Mouse (Mus musculus): ENCODE results near the gene Tmem106c. TPM values are rescaled to one million over a fixed set of nuclear protein-coding genes. Genes with fewer than 3 reads are reported as not detected.

Gene Tmem106c
- polyA plus RNA-seq, 1 experiment from 2014 or later: 36.0 TPM

DNA sequence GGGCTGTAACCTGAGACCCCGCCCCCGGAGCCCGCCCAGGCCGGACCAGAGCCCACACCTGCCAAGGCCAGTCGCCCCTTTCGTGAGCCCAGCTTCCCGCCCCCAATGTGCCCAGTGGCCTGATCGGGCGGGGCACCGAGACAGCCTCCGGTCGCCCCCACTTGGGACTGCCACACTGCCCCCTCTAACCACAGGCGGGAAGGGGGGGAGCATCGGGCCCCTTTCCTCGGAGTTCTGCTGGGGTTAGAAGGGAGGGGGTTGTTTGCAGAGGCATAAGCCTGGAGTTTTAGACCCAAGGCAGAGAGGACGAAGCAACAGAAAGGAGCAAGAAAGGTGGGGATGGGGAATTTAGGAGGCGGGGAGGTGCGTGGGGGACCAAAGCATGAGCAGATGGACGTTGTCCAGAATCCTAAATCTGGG is 40.8 kb downstream of the Tmem106c start:
- Histone ChIP-seq H3K36me3 (replicated peaks) (peaks cover 8% of the 10 kb centered on the region), H3K4me1 (peaks cover 59% of the 10 kb centered on the region), H3K9me3 (no peaks in the 10 kb centered on the region), H3K27me3 (replicated peaks; ENCODE audit: low read depth, poor library complexity, severe bottlenecking) (peaks cover 34% of the 10 kb centered on the region), H3K27ac (replicated peaks) (peak overlapping the region; percentile 97), H3K4me3 (peak overlapping the region; percentile 84)
- WGBS: 1% methylated on average over 19 of the region's 19 CpGs
- no peak for DNase-seq (ENCODE audit: low spot score)

DNA sequence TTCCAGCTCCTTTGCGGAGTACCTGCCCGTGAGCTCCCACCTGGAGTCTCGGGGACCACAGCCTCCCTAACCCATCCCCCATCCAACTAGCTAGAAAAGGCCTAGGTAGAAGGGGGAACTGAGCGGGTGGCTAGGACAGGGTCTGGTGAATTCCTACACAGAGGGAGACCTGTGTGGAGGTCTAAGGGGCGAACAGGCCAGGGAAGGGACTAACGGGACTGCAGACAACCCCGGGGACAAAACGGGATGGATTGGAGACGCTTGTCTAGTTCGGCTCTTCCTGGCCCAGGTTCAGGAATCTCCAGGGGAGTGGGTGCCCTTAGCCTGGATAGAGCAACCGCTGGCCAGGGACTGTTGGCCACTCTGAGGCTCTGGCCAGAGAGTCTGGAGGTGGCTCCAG is 41.2 kb downstream of the Tmem106c start:
- H3K36me3 ChIP-seq (replicated peaks): peaks cover 4% of the 10 kb centered on the region
- peak overlapping the region; percentile 84 for H3K4me3 ChIP-seq
- WGBS: 5% methylated on average over 11 of the region's 11 CpGs
- H3K27me3 ChIP-seq (replicated peaks; ENCODE audit: low read depth, poor library complexity, severe bottlenecking): peaks cover 30% of the 10 kb centered on the region
- no peaks in the 10 kb centered on the region for H3K9me3 ChIP-seq
- peak; percentile 42 for DNase-seq (ENCODE audit: low spot score)
- H3K4me1 ChIP-seq: peaks cover 54% of the 10 kb centered on the region
- peak overlapping the region; percentile 97 for H3K27ac ChIP-seq (replicated peaks)

DNA sequence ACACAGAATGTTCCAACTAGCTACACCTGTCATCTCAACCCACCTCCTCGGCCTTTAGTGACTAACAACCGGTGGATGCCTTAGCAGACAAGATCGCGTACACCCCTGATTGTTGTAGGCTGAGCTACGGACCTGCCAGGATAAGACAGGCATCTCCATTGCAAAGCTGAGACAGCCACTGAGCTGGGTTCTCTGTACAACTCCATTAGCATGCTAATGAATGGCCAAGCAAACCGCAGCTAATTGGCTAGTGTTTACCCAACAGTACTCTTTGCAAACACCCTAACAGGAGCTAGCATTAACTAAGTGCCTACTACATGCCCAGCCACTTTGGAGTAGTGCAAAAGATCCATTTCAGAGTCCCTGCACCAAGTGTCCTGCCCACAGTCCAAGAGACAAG is 48.8 kb downstream of the Tmem106c start:
- no peaks in the 10 kb centered on the region for H3K36me3 ChIP-seq (replicated peaks)
- 63% methylated on average over 6 of the region's 6 CpGs for WGBS
- no peak overlapping the region for H3K27ac ChIP-seq (replicated peaks)
- DNase-seq (ENCODE audit: low spot score): no peak
- H3K4me1 ChIP-seq: peaks cover 8% of the 10 kb centered on the region
- peaks cover 18% of the 10 kb centered on the region for H3K27me3 ChIP-seq (replicated peaks; ENCODE audit: low read depth, poor library complexity, severe bottlenecking)
- H3K4me3 ChIP-seq: no peak overlapping the region
- H3K9me3 ChIP-seq: no peaks in the 10 kb centered on the region

DNA sequence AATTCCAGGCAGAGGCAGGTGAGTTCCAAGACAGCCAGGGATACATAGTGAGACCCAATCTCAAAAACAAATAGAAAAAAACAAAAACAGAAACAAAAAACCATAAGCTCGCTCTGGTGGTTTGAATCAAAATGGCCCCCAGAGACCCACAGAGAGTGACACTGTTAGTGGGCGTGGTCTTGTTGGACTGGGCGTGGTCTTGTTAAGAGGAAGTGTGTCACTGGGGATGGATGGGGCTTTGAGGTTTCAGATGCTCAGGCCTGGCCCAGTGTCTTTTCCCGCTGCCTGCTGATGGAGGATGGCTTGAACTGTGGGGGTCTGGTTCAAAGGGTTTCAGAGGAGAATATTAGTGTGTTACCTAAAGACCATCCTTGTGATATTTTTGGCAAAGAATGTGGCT is 53.9 kb downstream of the Tmem106c start:
- Histone ChIP-seq H3K27ac (replicated peaks) (no peak overlapping the region), H3K36me3 (replicated peaks) (no peaks in the 10 kb centered on the region), H3K27me3 (replicated peaks; ENCODE audit: low read depth, poor library complexity, severe bottlenecking) (no peaks in the 10 kb centered on the region), H3K4me3 (no peak overlapping the region), H3K9me3 (no peaks in the 10 kb centered on the region), H3K4me1 (peaks cover 20% of the 10 kb centered on the region)
- no peak for DNase-seq (ENCODE audit: low spot score)
- WGBS: 80% methylated on average over 4 of the region's 4 CpGs

DNA sequence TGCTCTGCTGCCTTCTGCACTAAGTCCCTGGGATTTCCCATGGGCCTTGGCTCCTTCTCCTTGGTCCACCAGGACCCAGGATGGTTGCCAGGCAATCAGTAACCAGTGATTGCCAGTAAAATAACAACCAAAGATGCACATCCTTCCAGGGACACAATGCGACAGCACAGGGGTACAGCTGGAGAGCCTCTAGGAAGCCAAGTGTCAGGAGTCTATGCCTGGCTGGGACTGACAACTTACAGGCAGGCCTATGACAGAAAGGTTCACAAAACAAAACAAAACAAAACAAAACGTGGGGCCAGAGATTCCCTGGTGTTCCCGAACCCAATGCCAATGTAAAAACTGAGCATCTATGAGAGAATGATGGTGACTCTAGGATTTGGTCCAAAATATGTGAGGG is 55.0 kb downstream of the Tmem106c start:
- no peaks in the 10 kb centered on the region for H3K9me3 ChIP-seq
- no peak overlapping the region for H3K27ac ChIP-seq (replicated peaks)
- peaks cover 25% of the 10 kb centered on the region for H3K4me1 ChIP-seq
- no peaks in the 10 kb centered on the region for H3K27me3 ChIP-seq (replicated peaks; ENCODE audit: low read depth, poor library complexity, severe bottlenecking)
- DNase-seq (ENCODE audit: low spot score): no peak
- WGBS: 80% methylated on average over 3 of the region's 3 CpGs
- no peaks in the 10 kb centered on the region for H3K36me3 ChIP-seq (replicated peaks)
- H3K4me3 ChIP-seq: no peak overlapping the region

Other genes starting within 250 kb of the Tmem106c start
- 0.06 TPM in 1 of 2 replicates, not detected in the other for gene Endou, start 232.9 kb upstream of the Tmem106c start, polyA plus RNA-seq (2016; fragmentation: Nextera tagmentation; extraction: Ambion mirVana)
- gene Rapgef3, start 196.2 kb upstream of the Tmem106c start, polyA plus RNA-seq (2016; fragmentation: Nextera tagmentation; extraction: Ambion mirVana): 5.5 and 5.9 TPM in 2 replicates
- 17.8 and 18.9 TPM in 2 replicates for gene Slc48a1, start 185.7 kb upstream of the Tmem106c start, polyA plus RNA-seq (2016; fragmentation: Nextera tagmentation; extraction: Ambion mirVana)
- 26.6 and 30.2 TPM in 2 replicates for gene Hdac7, start 119.7 kb upstream of the Tmem106c start, polyA plus RNA-seq (2016; fragmentation: Nextera tagmentation; extraction: Ambion mirVana)
- 0.59 and 0.82 TPM in 2 replicates for gene Vdr, start 53.6 kb upstream of the Tmem106c start, polyA plus RNA-seq (2016; fragmentation: Nextera tagmentation; extraction: Ambion mirVana)
- 271 and 282 TPM in 2 replicates for gene Col2a1, start 40.5 kb downstream of the Tmem106c start, polyA plus RNA-seq (2016; fragmentation: Nextera tagmentation; extraction: Ambion mirVana)
- 36.6 and 39.8 TPM in 2 replicates for gene Pfkm, start 128.4 kb downstream of the Tmem106c start, polyA plus RNA-seq (2016; fragmentation: Nextera tagmentation; extraction: Ambion mirVana)
- gene Senp1, start 129.5 kb downstream of the Tmem106c start, polyA plus RNA-seq (2016; fragmentation: Nextera tagmentation; extraction: Ambion mirVana): 46.6 and 47.3 TPM in 2 replicates
- 38.0 and 43.2 TPM in 2 replicates for gene Asb8, start 201.4 kb downstream of the Tmem106c start, polyA plus RNA-seq (2016; fragmentation: Nextera tagmentation; extraction: Ambion mirVana)
- gene Ccdc184, start 203.0 kb downstream of the Tmem106c start, polyA plus RNA-seq (2016; fragmentation: Nextera tagmentation; extraction: Ambion mirVana): 2.1 and 2.5 TPM in 2 replicates
- gene Olfr288, start 231.3 kb downstream of the Tmem106c start, polyA plus RNA-seq (2016; fragmentation: Nextera tagmentation; extraction: Ambion mirVana): not detected in 2 replicates

Measured in embryonic facial prominence, embryonic 10.5 days (tissue).